In the genomic region with DNA sequence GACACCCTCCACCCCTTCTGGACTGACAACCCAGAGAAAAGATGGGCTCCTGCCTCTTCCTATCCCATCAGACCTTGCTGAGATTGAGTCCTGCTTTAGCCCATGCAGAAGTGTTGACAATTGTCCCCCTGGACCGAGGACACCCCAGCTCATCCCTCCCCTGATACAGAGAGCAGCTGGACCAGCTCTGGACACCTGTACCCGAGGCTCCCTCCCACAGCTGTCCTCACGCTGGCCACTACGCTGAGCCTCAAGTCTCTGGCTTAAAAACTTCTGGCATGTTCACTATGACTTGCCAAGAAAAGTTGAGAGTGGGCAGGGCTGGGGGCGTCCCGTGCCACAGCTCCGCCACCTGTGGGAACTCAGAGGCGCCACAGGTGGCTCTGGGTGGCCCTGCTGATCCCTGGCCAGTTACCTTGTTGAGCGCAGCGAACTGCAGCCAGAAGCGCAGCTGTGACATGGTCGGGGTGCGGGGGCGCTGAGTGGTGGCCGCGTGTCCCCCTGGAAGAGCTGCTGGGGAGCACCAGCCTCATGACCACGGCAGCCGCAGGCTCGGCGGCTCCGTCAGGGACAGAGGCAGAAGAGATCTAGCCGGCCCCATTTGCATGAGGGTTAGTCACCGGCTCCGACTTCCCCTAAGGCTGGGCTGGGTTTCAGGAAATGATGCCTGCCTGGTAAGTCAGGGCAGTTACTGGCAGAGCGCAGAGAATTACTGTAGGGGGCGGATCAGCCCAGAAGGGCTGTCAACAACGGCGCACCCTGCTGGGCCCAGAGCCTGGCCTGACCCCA, we compare ENCODE assay signal across 8 mouse cellular contexts. TPM values are rescaled to one million over a fixed set of nuclear protein-coding genes. Genes with fewer than 3 reads are reported as not detected.
DNase-seq lines count a peak whose midpoint lies in the region; ATAC-seq and TF ChIP-seq lines count a peak whose summit lies in the region.

No protein-coding gene starts in this region.

- peak overlapping the region; percentile 19; the same call in 1 of the 2 replicates for H3K4me3 ChIP-seq in heart, embryonic 11.5 days (ENCODE audit: low read depth, low read length)
- peak overlapping the region; percentile 27 for H3K4me3 ChIP-seq in kidney, embryonic 16.5 days (ENCODE audit: low read length)
- peak overlapping the region; percentile 44 for H3K4me3 ChIP-seq in liver, postnatal 0 days (ENCODE audit: low read depth, low read length)

- peak overlapping the region; percentile 59 for H3K4me2 ChIP-seq in heart, embryonic 11.5 days
- H3K4me2 ChIP-seq in kidney, embryonic 16.5 days (replicated peaks; ENCODE audit: low read depth, low read length) = peak overlapping the region; percentile 49
- peak overlapping the region; percentile 63 for H3K4me2 ChIP-seq in liver, postnatal 0 days (ENCODE audit: low read depth, low read length)

- peak; percentile 84 for TF ChIP-seq EP300 in liver, postnatal 0 days (IDR thresholded peaks at IDR 0.05; ENCODE audit: low read depth)

- no peak; the same call in 1 of the 2 replicates for ATAC-seq in heart, embryonic 11.5 days (replicated peaks; ENCODE audit: insufficient number of reproducible peaks, low FRiP score, low TSS enrichment)
- ATAC-seq in kidney, embryonic 16.5 days (ENCODE audit: low FRiP score, low TSS enrichment) = peak; percentile 50
- peak; percentile 43 for ATAC-seq in liver, postnatal 0 days

- H3K27me3 ChIP-seq in heart, embryonic 11.5 days (ENCODE audit: control insufficient read depth, insufficient read depth, low read length) = no peaks in the 10 kb centered on the region
- no peaks in the 10 kb centered on the region for H3K27me3 ChIP-seq in kidney, embryonic 16.5 days (ENCODE audit: insufficient read depth, low read length)
- no peaks in the 10 kb centered on the region for H3K27me3 ChIP-seq in liver, postnatal 0 days (ENCODE audit: insufficient read depth, low read length)

- peak overlapping the region; percentile 63 for H3K9ac ChIP-seq in heart, embryonic 11.5 days (ENCODE audit: low read depth, low read length)
- H3K9ac ChIP-seq in kidney, embryonic 16.5 days (replicated peaks; ENCODE audit: low read length) = peak overlapping the region; percentile 37; the same call in 1 of the 2 replicates
- peak overlapping the region; percentile 65 for H3K9ac ChIP-seq in liver, postnatal 0 days (replicated peaks)

- 0 out of 2 replicates have a peak, but pooled peaks cover 2% of the 10 kb centered on the region for H3K36me3 ChIP-seq in heart, embryonic 11.5 days (ENCODE audit: control insufficient read depth, insufficient read depth, low read length)
- H3K36me3 ChIP-seq in kidney, embryonic 16.5 days (ENCODE audit: insufficient read depth, low read length) = no peaks in the 10 kb centered on the region; the same call in 1 of the 2 replicates
- peaks cover 32% of the 10 kb centered on the region for H3K36me3 ChIP-seq in liver, postnatal 0 days (replicated peaks; ENCODE audit: insufficient read depth, low read length)

- peak overlapping the region; percentile 41; the same call in 1 of the 2 replicates for H3K27ac ChIP-seq in heart, embryonic 11.5 days (ENCODE audit: low read depth, low read length)
- peak overlapping the region; percentile 32; the same call in 1 of the 2 replicates for H3K27ac ChIP-seq in kidney, embryonic 16.5 days (ENCODE audit: low read length)
- H3K27ac ChIP-seq in liver, postnatal 0 days (ENCODE audit: low read depth) = peak overlapping the region; percentile 90

- H3K9me3 ChIP-seq in heart, embryonic 11.5 days (replicated peaks; ENCODE audit: control insufficient read depth, low read length) = no peaks in the 10 kb centered on the region
- H3K9me3 ChIP-seq in kidney, embryonic 16.5 days (ENCODE audit: low read length) = no peaks in the 10 kb centered on the region
- no peaks in the 10 kb centered on the region for H3K9me3 ChIP-seq in liver, postnatal 0 days (ENCODE audit: low read length)

- 16% methylated on average over 28 of the region's 28 CpGs for WGBS in heart, embryonic 11.5 days (ENCODE audit: insufficient replicate concordance)
- 11% methylated on average over 28 of the region's 28 CpGs for WGBS in kidney, embryonic 16.5 days
- 23% methylated on average over 26 of the region's 28 CpGs for WGBS in liver, postnatal 0 days (ENCODE audit: insufficient replicate concordance)

- peaks cover 42% of the 10 kb centered on the region for H3K4me1 ChIP-seq in heart, embryonic 11.5 days (ENCODE audit: control insufficient read depth, insufficient read depth, low read length)
- peaks cover 33% of the 10 kb centered on the region for H3K4me1 ChIP-seq in kidney, embryonic 16.5 days (ENCODE audit: insufficient read depth, low read length)
- H3K4me1 ChIP-seq in liver, postnatal 0 days (ENCODE audit: insufficient read depth) = peaks cover 54% of the 10 kb centered on the region

- DNase-seq in A20 (ENCODE audit: low read depth, low spot score) = peak; percentile 96
- DNase-seq in ES-CJ7 (ENCODE audit: low read depth, low spot score) = peak; percentile 86
- DNase-seq in embryo, embryonic 10 days (ENCODE audit: low spot score) = peak; percentile 61
- DNase-seq in liver, postnatal 0 days = peak; percentile 82
- peak; percentile 56 for DNase-seq in ovary, postnatal 36 days (ENCODE audit: low spot score)
- no peak for DNase-seq in yolk sac, embryonic 10.5 days (ENCODE audit: low spot score)

- TF ChIP-seq CTCF in liver, postnatal 0 days (IDR thresholded peaks at IDR 0.05; ENCODE audit: low read depth) = peak; percentile 73

RNA-seq across cellular contexts. Expression of gene Gpx4, which starts 28.0 kb away (rescaled TPM):
- 711 and 729 TPM in 2 replicates for polyA plus RNA-seq in heart, embryonic 11.5 days (2014; fragmentation: Nextera tagmentation; extraction: Ambion mirVana)
- 617 and 706 TPM in 2 replicates for polyA plus RNA-seq in kidney, embryonic 16.5 days (2015; fragmentation: Nextera tagmentation; extraction: Ambion mirVana)
- 537 and 560 TPM in 2 replicates for polyA plus RNA-seq in liver, postnatal 0 days (2015; fragmentation: Nextera tagmentation; extraction: Ambion mirVana)

RNA-seq across cellular contexts. Expression of gene Sbno2, which starts 30.4 kb away (rescaled TPM):
- polyA plus RNA-seq in heart, embryonic 11.5 days (2014; fragmentation: Nextera tagmentation; extraction: Ambion mirVana) = 8.4 and 9.6 TPM in 2 replicates
- polyA plus RNA-seq in kidney, embryonic 16.5 days (2015; fragmentation: Nextera tagmentation; extraction: Ambion mirVana) = 16.1 and 17.6 TPM in 2 replicates
- 7.4 and 8.7 TPM in 2 replicates for polyA plus RNA-seq in liver, postnatal 0 days (2015; fragmentation: Nextera tagmentation; extraction: Ambion mirVana)

RNA-seq across cellular contexts. Expression of gene Polr2e, which starts 35.4 kb away (rescaled TPM):
- polyA plus RNA-seq in heart, embryonic 11.5 days (2014; fragmentation: Nextera tagmentation; extraction: Ambion mirVana) = 160 and 182 TPM in 2 replicates
- 242 and 248 TPM in 2 replicates for polyA plus RNA-seq in kidney, embryonic 16.5 days (2015; fragmentation: Nextera tagmentation; extraction: Ambion mirVana)
- 57.0 and 58.3 TPM in 2 replicates for polyA plus RNA-seq in liver, postnatal 0 days (2015; fragmentation: Nextera tagmentation; extraction: Ambion mirVana)

RNA-seq across cellular contexts. Expression of gene Stk11, which starts 40.6 kb away (rescaled TPM):
- polyA plus RNA-seq in heart, embryonic 11.5 days (2014; fragmentation: Nextera tagmentation; extraction: Ambion mirVana) = 16.5 and 20.0 TPM in 2 replicates
- 18.2 and 20.2 TPM in 2 replicates for polyA plus RNA-seq in kidney, embryonic 16.5 days (2015; fragmentation: Nextera tagmentation; extraction: Ambion mirVana)
- polyA plus RNA-seq in liver, postnatal 0 days (2015; fragmentation: Nextera tagmentation; extraction: Ambion mirVana) = 9.1 and 11.2 TPM in 2 replicates

RNA-seq across cellular contexts. Expression of gene Arhgap45, which starts 58.6 kb away (rescaled TPM):
- polyA plus RNA-seq in heart, embryonic 11.5 days (2014; fragmentation: Nextera tagmentation; extraction: Ambion mirVana) = 6.2 and 7.5 TPM in 2 replicates
- 10.5 and 11.3 TPM in 2 replicates for polyA plus RNA-seq in kidney, embryonic 16.5 days (2015; fragmentation: Nextera tagmentation; extraction: Ambion mirVana)
- polyA plus RNA-seq in liver, postnatal 0 days (2015; fragmentation: Nextera tagmentation; extraction: Ambion mirVana) = 12.1 and 14.2 TPM in 2 replicates

Comparison
In these comparisons a context has a peak if more than half of its experiments do, and no peak if none do; other contexts are left out.
1. H3K27ac ChIP-seq: peak in every context shown above with its lines; median percentile 90 in liver, postnatal 0 days; 41 in heart, embryonic 11.5 days; 32 in kidney, embryonic 16.5 days.